Mouse (Mus musculus) hindbrain, embryonic 10.5 days (tissue): ENCODE measurements around the gene Cdc45. TPM values are rescaled to one million over a fixed set of nuclear protein-coding genes. Genes with fewer than 3 reads are reported as not detected.
"Not testable (repeated sequence)": the region's sequence is repeated elsewhere in the genome, so short reads cannot be mapped to it uniquely, and the experiment has no call there.

Experiments used
- DNase-seq: peaks from one replicate; pipeline ENCODE4 v3.0.0-alpha.2; 2017; ENCODE audit warnings: low spot score
- H3K27ac ChIP-seq: fragments of 300-500 bp; sonication (generic); 2 replicates; pipeline ENCODE4 v1.5.1; 2016; ENCODE audit warnings: mild to moderate bottlenecking, moderate library complexity
- H3K27me3 ChIP-seq: fragments of 300-500 bp; sonication (generic); 2 replicates; pipeline ENCODE4 v1.6.1; 2016; ENCODE audit warnings: mild to moderate bottlenecking; ENCODE audit not compliant: poor library complexity, insufficient read depth, severe bottlenecking
- H3K36me3 ChIP-seq: fragments of 300-500 bp; sonication (generic); 2 replicates; pipeline ENCODE4 v1.6.1; 2016; ENCODE audit warnings: mild to moderate bottlenecking, moderate library complexity
- H3K4me1 ChIP-seq: fragments of 300-500 bp; sonication (generic); replicated peaks from 2 replicates; pipeline ENCODE4 v1.6.1; 2016; ENCODE audit warnings: mild to moderate bottlenecking
- H3K4me3 ChIP-seq: fragments of 300-500 bp; sonication (generic); 2 replicates; pipeline ENCODE4 v1.5.1; 2016; ENCODE audit warnings: mild to moderate bottlenecking, moderate library complexity
- H3K9me3 ChIP-seq: fragments of 300-500 bp; sonication (generic); 2 replicates; pipeline ENCODE4 v1.6.1; 2016; ENCODE audit warnings: mild to moderate bottlenecking, moderate library complexity
- WGBS: fragments of 180-500 bp; shearing (Covaris S2); methylation state at CpG from one replicate; pipeline ENCODE4 v1.1.7; 2016; 5-methylcytosine and 5-hydroxymethylcytosine counted together
- polyA plus RNA-seq: library from polyadenylated mRNA; unstranded; fragments of >200 nt; fragmentation: Nextera tagmentation; extraction: Ambion mirVana; gene quantifications from 2 replicates; pipeline ENCODE4 v1.2.1, GENCODE M21; 2016

Gene Cdc45
- 55.1 and 72.7 TPM in 2 replicates for polyA plus RNA-seq

DNA sequence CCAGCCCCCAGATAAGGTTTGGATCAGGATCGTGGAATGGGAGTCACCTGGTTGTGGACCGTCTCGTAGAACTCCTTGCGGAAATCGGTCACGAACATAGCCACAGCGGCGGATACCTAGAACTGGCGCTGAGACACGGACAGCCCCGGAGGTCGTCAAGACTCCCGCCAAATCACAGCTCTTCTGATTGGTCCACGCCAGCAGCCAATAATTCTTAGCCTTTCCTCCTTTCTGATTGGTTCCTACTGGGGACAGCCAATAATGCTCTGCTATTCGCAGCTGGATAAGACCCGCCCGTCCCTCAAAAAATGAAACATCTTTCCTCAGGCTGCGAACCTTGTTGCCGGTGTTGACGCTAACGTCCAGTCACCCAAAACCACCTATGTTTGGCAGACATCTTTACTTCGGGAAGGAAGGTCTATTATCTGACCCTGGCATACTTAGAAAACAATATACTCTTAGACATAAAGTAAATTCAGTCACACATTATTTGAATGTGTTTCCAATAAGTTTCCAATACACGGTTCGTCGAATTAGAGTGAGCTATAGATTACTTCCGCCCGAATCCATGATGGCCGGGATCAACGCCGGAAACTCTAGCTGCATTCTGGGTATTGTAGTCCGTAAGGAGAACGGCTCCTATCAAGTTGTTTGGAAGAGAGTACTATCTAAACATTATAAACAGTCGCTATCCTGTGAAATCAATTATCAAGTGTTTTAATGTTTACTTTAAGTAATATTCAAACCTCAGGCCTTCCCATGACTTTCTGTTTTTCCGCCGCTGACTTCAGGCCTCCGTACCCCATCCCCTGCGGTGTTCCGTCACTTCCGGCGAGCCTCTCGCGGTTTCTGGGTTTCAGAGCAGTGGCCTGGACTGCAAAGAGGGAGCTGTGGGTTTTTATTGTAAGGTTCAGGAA lies at the start of gene Cdc45, which contains the start of gene Ufd1:
TSS of gene Cdc45 (minus strand) at position 520 of the 917 bp plus-strand sequence.
TSS of gene Ufd1 (plus strand) at position 312 of the 917 bp plus-strand sequence.
- Histone ChIP-seq H3K36me3 (peaks cover 55% of the 10 kb centered on the region), H3K27me3 (no peaks in the 10 kb centered on the region), H3K27ac (peak within 1 kb of the TSS; percentile 91), H3K4me3 (peak within 1 kb of the TSS; percentile 79), H3K4me1 (peaks cover 30% of the 10 kb centered on the region), H3K9me3 (no peaks in the 10 kb centered on the region)
- WGBS, result under 1% methylated on average over 42 of the region's 42 CpGs
- DNase-seq, result peak; percentile 91

DNA sequence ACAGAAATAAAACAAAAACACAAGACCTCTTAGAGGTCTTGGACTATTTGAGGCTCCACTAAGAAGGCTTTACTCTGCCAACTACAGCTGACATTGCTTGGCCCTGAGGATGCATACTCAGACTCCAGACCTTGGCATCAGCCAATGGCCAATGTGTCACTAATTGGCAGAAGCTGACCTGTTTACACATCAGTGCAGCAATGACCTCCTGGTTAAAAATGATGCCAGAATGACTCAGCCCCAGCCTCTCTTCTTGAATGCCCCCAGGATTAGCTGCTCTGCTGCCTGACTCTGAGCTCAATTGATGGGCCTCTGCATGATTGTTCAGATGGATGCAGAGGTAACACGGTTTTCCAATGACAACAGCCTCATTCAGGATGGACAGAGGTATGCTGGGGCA lies 48.4 kb upstream of the Cdc45 start:
- no peaks in the 10 kb centered on the region for H3K27me3 ChIP-seq
- no peaks in the 10 kb centered on the region for H3K4me1 ChIP-seq
- 79% methylated on average over 1 of the region's 1 CpGs for WGBS
- no peaks in the 10 kb centered on the region for H3K9me3 ChIP-seq
- DNase-seq, result no peak
- no peaks in the 10 kb centered on the region for H3K36me3 ChIP-seq
- no peak overlapping the region for H3K27ac ChIP-seq
- no peak overlapping the region for H3K4me3 ChIP-seq

DNA sequence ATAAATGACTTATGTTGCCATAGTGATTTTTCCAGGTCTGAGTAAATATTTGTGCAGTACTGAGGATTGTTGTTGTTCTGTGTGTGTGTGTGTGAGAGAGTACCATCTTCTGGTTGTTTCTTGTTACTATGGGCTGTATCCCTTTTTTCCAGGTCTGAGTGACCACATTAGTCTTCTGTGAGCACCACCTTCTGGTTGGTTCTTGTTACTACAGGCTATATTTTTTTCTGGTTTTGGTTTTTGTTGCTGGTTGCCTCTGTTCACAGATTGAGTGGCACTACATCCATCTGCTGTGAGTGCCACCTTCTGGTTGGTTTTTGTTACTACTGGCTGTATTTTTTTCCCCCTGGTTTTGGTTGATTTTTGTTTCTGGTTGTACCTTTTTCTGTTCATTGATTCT lies 46.8 kb upstream of the Cdc45 start:
- no peaks in the 10 kb centered on the region for H3K27me3 ChIP-seq
- H3K36me3 ChIP-seq, result no peaks in the 10 kb centered on the region
- H3K9me3 ChIP-seq, result no peaks in the 10 kb centered on the region
- no peak overlapping the region for H3K4me3 ChIP-seq
- no peaks in the 10 kb centered on the region for H3K4me1 ChIP-seq
- DNase-seq, result no peak
- no peak overlapping the region for H3K27ac ChIP-seq

DNA sequence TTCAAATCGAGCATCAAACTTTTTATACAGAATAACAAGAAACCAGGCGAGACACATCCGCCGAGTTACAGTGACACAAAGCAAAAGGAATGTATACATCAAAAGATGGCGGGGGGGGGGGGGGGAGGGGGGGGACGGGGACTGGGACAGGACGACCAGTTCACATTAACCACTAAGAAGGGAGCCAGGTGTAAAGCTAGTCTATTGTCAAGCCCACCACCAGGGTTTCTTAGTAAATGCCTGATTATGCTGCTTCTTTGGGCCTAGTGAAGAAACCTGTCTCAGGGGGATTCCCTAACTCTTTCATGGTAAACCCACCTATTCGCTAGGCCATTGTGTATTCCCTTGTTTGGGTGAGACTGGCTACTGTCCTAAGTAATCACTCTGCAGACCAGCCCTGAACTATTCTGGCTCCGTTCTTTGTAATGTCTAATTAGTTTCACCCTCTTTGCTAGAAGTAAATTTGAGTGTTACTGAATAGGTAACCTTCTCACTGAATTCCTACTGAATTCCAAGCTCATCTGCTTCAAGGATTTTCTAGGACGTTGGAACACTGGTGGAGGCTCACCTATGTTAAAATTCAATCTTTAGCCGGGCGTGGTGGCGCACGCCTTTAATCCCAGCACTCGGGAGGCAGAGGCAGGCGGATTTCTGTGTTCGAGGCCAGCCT lies 37.9 kb upstream of the Cdc45 start:
- DNase-seq, H3K36me3 ChIP-seq, H3K4me1 ChIP-seq, H3K27me3 ChIP-seq, H3K4me3 ChIP-seq, H3K9me3 ChIP-seq, H3K27ac ChIP-seq: not testable (repeated sequence)
- 92% methylated on average over 15 of the region's 17 CpGs for WGBS

DNA sequence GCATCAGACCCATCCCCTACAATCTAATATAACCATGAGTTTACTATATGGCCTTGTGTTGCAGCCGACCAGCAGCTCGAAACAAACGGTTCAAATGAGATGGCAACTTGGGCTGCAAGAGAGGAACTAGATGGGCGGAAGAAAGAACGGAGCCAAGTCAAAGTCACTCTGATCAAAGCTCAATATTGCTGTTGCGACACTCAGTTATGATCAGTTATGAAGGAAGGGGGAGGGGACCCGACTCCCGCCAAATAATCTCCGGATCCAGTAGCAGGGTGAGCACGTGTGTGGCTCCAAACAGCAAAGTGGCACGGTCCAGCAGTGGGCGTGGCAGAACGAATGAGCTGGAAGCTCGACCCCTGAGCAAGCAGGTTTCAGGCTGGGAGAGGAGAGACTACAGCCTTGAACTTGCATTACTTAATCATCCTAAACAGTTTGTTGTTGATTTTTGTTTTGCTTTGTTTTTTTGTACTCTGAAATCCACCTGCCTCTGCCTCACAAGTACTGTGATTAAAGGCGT lies 34.6 kb upstream of the Cdc45 start:
- 87% methylated on average over 15 of the region's 15 CpGs for WGBS
- Histone ChIP-seq H3K4me3 (no peak overlapping the region), H3K36me3 (no peaks in the 10 kb centered on the region), H3K4me1 (no peaks in the 10 kb centered on the region), H3K9me3 (peaks cover 3% of the 10 kb centered on the region; the same call in 1 of the 2 replicates), H3K27me3 (no peaks in the 10 kb centered on the region), H3K27ac (no peak overlapping the region)
- DNase-seq, result no peak

DNA sequence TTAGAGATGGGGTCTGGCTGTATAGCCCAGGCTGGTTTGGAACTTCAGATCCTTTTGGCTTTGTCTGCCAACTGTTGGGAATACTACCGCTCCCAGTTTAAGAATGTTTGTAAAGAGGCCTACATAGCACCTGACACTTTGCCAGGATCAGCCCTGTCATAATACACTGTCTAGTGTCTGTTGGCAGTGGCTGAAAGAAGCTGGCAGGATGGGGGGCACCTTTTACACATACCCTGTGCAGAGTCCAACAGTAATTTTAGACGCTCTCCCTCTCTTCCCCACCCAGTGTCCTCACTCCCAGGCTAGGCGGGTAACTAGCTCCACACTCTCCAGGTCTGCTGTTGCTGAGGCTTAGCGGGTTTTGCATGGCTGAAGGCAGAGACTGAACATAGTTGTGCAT lies 26.6 kb upstream of the Cdc45 start:
- no peak overlapping the region for H3K4me3 ChIP-seq
- H3K36me3 ChIP-seq, result peaks cover 40% of the 10 kb centered on the region
- H3K4me1 ChIP-seq, result peaks cover 12% of the 10 kb centered on the region
- no peaks in the 10 kb centered on the region for H3K27me3 ChIP-seq
- WGBS, result 93% methylated on average over 4 of the region's 4 CpGs
- no peak for DNase-seq
- H3K27ac ChIP-seq, result no peak overlapping the region
- no peaks in the 10 kb centered on the region for H3K9me3 ChIP-seq

DNA sequence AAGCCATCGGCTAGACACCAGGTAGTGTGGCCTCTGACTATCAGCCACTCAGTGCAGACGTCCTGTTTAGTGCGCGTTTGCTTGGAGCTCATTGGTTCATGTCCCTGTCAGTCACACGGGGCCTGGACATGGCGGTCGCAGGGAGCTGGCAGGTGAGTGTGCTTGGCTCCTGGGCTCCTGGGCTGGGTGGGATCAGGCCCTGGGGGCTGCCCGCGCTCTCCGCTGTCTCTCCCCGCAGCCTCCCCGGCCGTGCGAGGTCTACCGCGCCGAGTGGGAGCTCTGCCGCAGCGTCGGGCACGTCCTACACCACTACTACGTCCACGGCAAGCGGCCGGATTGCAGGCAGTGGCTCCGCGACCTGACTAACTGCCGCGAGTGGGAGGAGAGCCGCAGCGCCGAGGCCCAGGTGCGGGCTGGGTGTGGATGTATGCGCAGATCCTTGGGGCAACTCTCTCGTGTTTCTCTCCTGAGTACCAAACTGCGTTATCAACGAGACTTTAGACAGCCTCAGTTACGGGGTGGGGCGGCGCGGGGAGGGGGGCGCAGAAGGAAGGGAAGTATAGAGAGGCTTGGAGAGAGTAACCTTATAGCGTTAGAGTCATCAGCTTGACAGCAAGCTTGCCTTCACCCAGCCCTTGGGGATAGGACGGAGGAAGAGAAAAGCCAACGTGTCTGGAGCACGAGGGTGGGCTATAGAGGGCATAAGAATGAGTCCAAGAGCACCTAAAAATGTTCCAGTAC lies 24.9 kb upstream of the Cdc45 start, which contains the start of the genes 2510002D24Rik and Gm28539:
TSS of gene 2510002D24Rik (plus strand) at position 111 of the 741 bp plus-strand sequence.
TSS of gene Gm28539 (plus strand) at position 117 of the 741 bp plus-strand sequence.
- H3K27ac ChIP-seq, result peak within 1 kb of the TSS; percentile 91
- under 1% methylated on average over 46 of the region's 46 CpGs for WGBS
- H3K27me3 ChIP-seq, result no peaks in the 10 kb centered on the region
- H3K4me1 ChIP-seq, result peaks cover 12% of the 10 kb centered on the region
- H3K4me3 ChIP-seq, result peak within 1 kb of the TSS; percentile 90
- H3K36me3 ChIP-seq, result peaks cover 57% of the 10 kb centered on the region
- peak; percentile 86 for DNase-seq
- no peaks in the 10 kb centered on the region for H3K9me3 ChIP-seq

DNA sequence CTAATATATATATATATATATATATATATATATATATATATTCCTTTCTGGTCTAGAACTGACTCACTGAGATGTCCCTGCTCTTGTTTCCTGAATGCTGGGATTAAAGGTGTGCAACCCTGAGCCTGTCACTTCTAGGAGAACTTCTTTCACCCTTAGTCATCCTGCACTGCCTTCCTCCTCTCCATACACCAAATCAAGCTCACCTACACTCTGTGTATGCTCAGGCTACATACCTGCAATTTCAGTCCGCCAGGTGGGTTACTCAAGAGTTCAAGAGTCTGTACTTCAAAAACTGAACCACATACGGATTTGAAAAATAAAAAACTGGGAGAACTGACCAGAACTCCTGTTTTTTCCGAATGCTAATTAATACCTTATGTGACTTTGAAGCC lies 24.3 kb upstream of the Cdc45 start:
- Histone ChIP-seq H3K4me3 (peak overlapping the region; percentile 90), H3K27ac (no peak overlapping the region), H3K9me3 (no peaks in the 10 kb centered on the region), H3K36me3 (peaks cover 62% of the 10 kb centered on the region), H3K4me1 (peaks cover 12% of the 10 kb centered on the region), H3K27me3 (no peaks in the 10 kb centered on the region)
- 29% methylated on average over 3 of the region's 3 CpGs for WGBS
- peak; percentile 3 for DNase-seq

DNA sequence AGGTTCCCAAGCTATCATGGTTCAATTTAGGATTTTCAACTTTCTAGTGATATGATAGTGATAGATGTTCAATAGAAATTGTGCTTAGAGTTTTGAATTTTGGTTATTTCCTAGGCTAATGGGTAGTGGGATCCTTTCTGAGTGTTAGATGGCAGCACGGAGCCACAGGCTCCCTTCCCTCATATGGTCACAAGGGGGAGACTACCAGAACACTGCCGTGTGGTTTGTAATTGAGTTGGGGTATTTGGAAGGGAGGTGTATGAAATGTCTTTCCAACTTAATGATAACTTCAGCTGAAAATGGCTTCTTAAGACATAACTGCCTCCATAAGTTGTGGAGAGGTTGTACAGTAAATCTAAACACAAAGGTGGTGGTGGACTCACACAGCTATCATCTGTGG lies 21.7 kb upstream of the Cdc45 start:
- Histone ChIP-seq H3K4me1 (peaks cover 12% of the 10 kb centered on the region), H3K36me3 (peaks cover 76% of the 10 kb centered on the region), H3K4me3 (no peak overlapping the region), H3K27me3 (no peaks in the 10 kb centered on the region), H3K9me3 (no peaks in the 10 kb centered on the region), H3K27ac (no peak overlapping the region)
- no peak for DNase-seq
- 80% methylated on average over 2 of the region's 2 CpGs for WGBS

DNA sequence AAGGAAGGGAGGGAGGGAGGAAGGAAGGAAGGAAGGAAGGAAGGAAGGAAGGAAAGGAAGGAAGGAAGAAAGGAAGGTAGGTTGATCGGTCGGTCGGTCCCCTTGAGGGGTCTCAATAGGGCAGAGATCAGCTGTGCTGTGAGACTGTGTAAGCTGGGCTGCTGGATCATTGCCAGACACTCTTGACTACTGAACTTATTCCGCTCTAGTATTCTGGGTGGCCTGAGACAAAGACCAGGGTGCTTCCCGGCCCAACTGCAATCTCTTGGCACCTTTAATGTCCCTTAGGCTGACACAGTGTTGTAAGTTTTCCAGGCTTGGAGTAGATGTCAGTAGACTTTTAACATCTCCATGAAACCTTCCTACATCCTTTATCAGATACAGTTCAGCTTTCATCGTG lies 17.3 kb upstream of the Cdc45 start:
- Histone ChIP-seq H3K4me1 (no peaks in the 10 kb centered on the region), H3K4me3 (no peak overlapping the region), H3K9me3 (no peaks in the 10 kb centered on the region), H3K27ac (no peak overlapping the region), H3K27me3 (no peaks in the 10 kb centered on the region), H3K36me3 (peaks cover 100% of the 10 kb centered on the region)
- WGBS, result 93% methylated on average over 6 of the region's 6 CpGs
- DNase-seq, result no peak

DNA sequence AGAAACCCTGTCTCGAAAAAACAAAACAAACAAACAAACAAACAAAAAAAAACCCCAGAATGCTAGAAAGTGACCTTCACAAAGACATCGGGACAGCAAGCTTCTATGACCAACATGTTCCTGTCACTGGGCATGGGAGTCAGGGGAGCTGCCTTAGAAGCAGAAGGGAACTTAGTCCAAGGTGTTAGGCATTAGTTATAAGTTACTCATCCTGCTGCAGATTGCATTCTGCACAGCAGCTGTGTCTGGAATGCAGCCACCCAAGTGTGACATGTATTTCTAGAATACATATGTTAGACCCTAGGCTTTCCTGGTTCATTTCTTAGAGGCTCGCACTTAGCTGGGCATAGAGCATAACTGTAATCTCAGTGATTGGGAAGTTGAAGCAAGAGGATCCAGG lies 16.8 kb upstream of the Cdc45 start:
- Histone ChIP-seq H3K4me1 (no peaks in the 10 kb centered on the region), H3K9me3 (no peaks in the 10 kb centered on the region), H3K27ac (no peak overlapping the region), H3K36me3 (peaks cover 100% of the 10 kb centered on the region), H3K27me3 (no peaks in the 10 kb centered on the region), H3K4me3 (no peak overlapping the region)
- 94% methylated on average over 3 of the region's 3 CpGs for WGBS
- DNase-seq, result no peak

DNA sequence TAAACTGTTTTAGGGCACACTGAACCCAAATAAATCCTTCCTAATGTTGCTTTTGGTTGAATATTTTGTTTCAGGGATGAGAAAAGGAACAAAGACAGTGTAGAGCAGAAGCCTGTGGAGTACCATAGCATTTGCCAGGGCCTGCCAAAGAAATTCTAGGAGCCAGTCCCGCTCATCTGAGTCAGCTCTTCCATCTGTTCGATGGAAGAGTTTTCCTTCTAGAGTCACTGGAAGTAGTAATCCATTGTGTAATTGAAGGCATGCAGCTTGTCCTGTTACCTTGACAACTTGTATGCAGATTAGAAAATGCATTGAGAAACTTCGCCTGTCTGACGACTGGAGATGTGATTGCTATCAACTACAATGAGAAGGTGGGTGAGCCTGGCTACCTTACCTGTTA lies 11.1 kb upstream of the Cdc45 start:
- H3K36me3 ChIP-seq, result peaks cover 100% of the 10 kb centered on the region
- no peak overlapping the region for H3K4me3 ChIP-seq
- H3K4me1 ChIP-seq, result no peaks in the 10 kb centered on the region
- 81% methylated on average over 4 of the region's 4 CpGs for WGBS
- H3K9me3 ChIP-seq, result no peaks in the 10 kb centered on the region
- DNase-seq, result no peak
- H3K27ac ChIP-seq, result no peak overlapping the region
- no peaks in the 10 kb centered on the region for H3K27me3 ChIP-seq
